Mouse (Mus musculus): Measurements from ENCODE around the gene Cnst.

Cnst gene

GRCm38 (mm10) chr1:179545768-179546550 is at the start of gene Cnst, which contains the start of gene Tfb2m:
Cnst (plus strand) TSS chr1:179546370.
Tfb2m (minus strand) TSS chr1:179546267.
- peak; percentile 98 to 99 for DNase-seq

GRCm38 (mm10) chr1:179499257-179499656 is 46.9 kb upstream of the Cnst start:
- no peak for DNase-seq

- peak in 1 of 2 experiments; percentile 15 for DNase-seq
Measured at GRCm38 (mm10) chr1:179502565-179502964, 43.6 kb upstream of the Cnst start.

GRCm38 (mm10) chr1:179506530-179507315 is 39.4 kb upstream of the Cnst start:
- DNase-seq = peak; percentile 38 to 41

- DNase-seq = no peak
Measured at GRCm38 (mm10) chr1:179510546-179511340, 35.4 kb upstream of the Cnst start.

GRCm38 (mm10) chr1:179511895-179512294 is 34.3 kb upstream of the Cnst start:
- no peak for DNase-seq

- peak in 1 of 2 experiments; percentile 20 for DNase-seq
Measured at GRCm38 (mm10) chr1:179516941-179517712, 29.0 kb upstream of the Cnst start.

GRCm38 (mm10) chr1:179517713-179518465 is 28.3 kb upstream of the Cnst start, which contains the start of gene Smyd3:
Smyd3 (minus strand) TSS chr1:179518041.
- peak; percentile 81 to 85 for DNase-seq

- no peak for DNase-seq
Measured at GRCm38 (mm10) chr1:179519901-179520300, 26.3 kb upstream of the Cnst start.

- no peak for DNase-seq
Measured at GRCm38 (mm10) chr1:179539054-179539453, 7.1 kb upstream of the Cnst start.

- no peak for DNase-seq
Measured at GRCm38 (mm10) chr1:179539887-179540286, 6.3 kb upstream of the Cnst start.

GRCm38 (mm10) chr1:179541502-179541901 is 4.7 kb upstream of the Cnst start:
- no peak for DNase-seq

- DNase-seq = no peak
Measured at GRCm38 (mm10) chr1:179546551-179546917, 364 bp downstream of the Cnst start.

GRCm38 (mm10) chr1:179547176-179547575 is 1.0 kb downstream of the Cnst start:
- no peak for DNase-seq

GRCm38 (mm10) chr1:179548220-179548619 is 2.0 kb downstream of the Cnst start:
- DNase-seq = no peak

- no peak for DNase-seq
Measured at GRCm38 (mm10) chr1:179548996-179549752, 3.0 kb downstream of the Cnst start.

- no peak for DNase-seq
Measured at GRCm38 (mm10) chr1:179551336-179551735, 5.2 kb downstream of the Cnst start.

GRCm38 (mm10) chr1:179551921-179552320 is 5.8 kb downstream of the Cnst start:
- no peak for DNase-seq

GRCm38 (mm10) chr1:179552751-179553150 is 6.6 kb downstream of the Cnst start:
- no peak for DNase-seq

GRCm38 (mm10) chr1:179553197-179553948 is 7.2 kb downstream of the Cnst start:
- peak in 1 of 2 experiments; percentile 31 for DNase-seq

All from cerebellum, postnatal 36 days (tissue).